Mouse (Mus musculus) myocyte (in vitro differentiated cells): ENCODE data around the gene Pim1.

Experiments
- CEBPB ChIP-seq: IDR thresholded peaks from 2 replicates; pipeline ENCODE4 v1.6.1; 2011; ENCODE audit warnings: mild to moderate bottlenecking, moderate library complexity; ENCODE audit not compliant: poor library complexity, insufficient read depth, severe bottlenecking
- E2F4 ChIP-seq: IDR thresholded peaks from one replicate; pipeline ENCODE4 v1.6.1; 2011; ENCODE audit warnings: mild to moderate bottlenecking, control low read depth, moderate library complexity; ENCODE audit not compliant: insufficient read depth
- MYOD1 ChIP-seq, 3 experiments: IDR thresholded peaks; one replicate each; pipeline ENCODE4 v1.6.1; 2011; ENCODE audit warnings: control low read depth in 2 of 3, low read depth in 2 of 3, mild to moderate bottlenecking in 2 of 3, moderate library complexity in 1 of 3; ENCODE audit not compliant: insufficient read length in 2 of 3, control insufficient read depth in 1 of 3
- MYOG ChIP-seq, 3 experiments: IDR thresholded peaks; one replicate each; pipeline ENCODE4 v1.6.1; 2011; ENCODE audit warnings: control low read depth in 2 of 3, low read depth in 2 of 3, mild to moderate bottlenecking in 2 of 3; ENCODE audit not compliant: insufficient read length in 2 of 3, control insufficient read depth in 1 of 3, insufficient read depth in 1 of 3
- POLR2A ChIP-seq: IDR thresholded peaks from one replicate; pipeline ENCODE4 v1.6.1; 2011; ENCODE audit warnings: low read depth, mild to moderate bottlenecking, control low read depth, moderate library complexity; ENCODE audit not compliant: insufficient read length
- POLR2AphosphoS2 ChIP-seq: IDR thresholded peaks from one replicate; pipeline ENCODE4 v1.6.1; 2011; ENCODE audit warnings: low read depth, control low read depth; ENCODE audit not compliant: insufficient read length
- REST ChIP-seq: IDR thresholded peaks from one replicate; pipeline ENCODE4 v1.6.1; 2011; ENCODE audit warnings: mild to moderate bottlenecking, control low read depth, moderate library complexity; ENCODE audit not compliant: insufficient read depth, insufficient read length
- TCF12 ChIP-seq: IDR thresholded peaks from one replicate; pipeline ENCODE4 v1.6.1; 2011; ENCODE audit warnings: mild to moderate bottlenecking, control low read depth; ENCODE audit not compliant: poor library complexity, insufficient read depth, severe bottlenecking
- USF1 ChIP-seq: IDR thresholded peaks from one replicate; pipeline ENCODE4 v1.6.1; 2011; ENCODE audit warnings: low read depth, mild to moderate bottlenecking, control low read depth, moderate library complexity

DNA sequence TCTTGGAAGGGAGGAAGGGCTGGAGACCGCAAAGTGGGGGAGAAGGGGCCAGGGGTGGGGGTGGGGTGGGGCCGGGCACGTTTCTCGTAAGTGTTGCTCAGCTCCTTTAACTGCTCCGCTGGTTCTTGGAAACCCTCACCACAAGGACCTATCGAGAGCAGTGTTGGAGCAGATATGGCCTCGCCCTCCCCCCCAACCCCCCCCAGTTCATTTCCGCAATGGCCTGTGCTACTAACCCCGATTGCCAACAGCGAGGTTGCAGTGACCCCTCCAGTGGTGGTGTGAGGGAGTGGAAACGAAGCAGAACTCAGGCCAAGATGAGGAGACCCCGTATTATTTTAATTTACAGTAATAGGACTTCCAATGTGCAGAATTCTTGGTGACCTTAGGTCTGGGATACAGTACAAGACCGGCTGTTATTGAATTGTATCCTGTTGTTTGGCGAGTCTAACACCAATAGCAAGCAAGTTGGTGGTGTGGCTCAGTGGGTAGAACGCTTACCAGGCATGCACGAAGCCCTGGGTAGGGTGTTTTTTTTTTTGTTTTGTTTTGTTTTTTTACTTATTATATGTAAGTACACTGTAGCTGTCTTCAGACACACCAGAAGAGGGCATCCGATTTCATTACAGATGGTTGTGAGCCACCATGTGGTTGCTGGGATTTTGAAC, 10.4 kb downstream of the Pim1 start:
- no peak for TF ChIP-seq E2F4
- TF ChIP-seq POLR2AphosphoS2, result no peak
- no peak for TF ChIP-seq POLR2A
- no peak for TF ChIP-seq CEBPB
- TF ChIP-seq MYOG (IDR thresholded peaks at IDR 0.05; ENCODE audit: control insufficient read depth in 1 of 3, insufficient read depth in 1 of 3, insufficient read length in 2 of 3, low read depth in 2 of 3), result no peak
- no peak for TF ChIP-seq USF1
- no peak for TF ChIP-seq MYOD1 (IDR thresholded peaks at IDR 0.05; ENCODE audit: control insufficient read depth in 1 of 3, insufficient read length in 2 of 3, low read depth in 2 of 3)
- TF ChIP-seq TCF12, result no peak
- TF ChIP-seq REST, result no peak
